Mouse (Mus musculus) kidney, adult 9 months (tissue): Measurements from ENCODE around the gene Tmem164.
A peak's percentile ranks its signal among the peaks of the same experiment; 100 is the strongest.

Experiments used
- DNase-seq: peaks from one replicate; pipeline ENCODE4 v3.0.0; 2022

The Tmem164 gene

DNA sequence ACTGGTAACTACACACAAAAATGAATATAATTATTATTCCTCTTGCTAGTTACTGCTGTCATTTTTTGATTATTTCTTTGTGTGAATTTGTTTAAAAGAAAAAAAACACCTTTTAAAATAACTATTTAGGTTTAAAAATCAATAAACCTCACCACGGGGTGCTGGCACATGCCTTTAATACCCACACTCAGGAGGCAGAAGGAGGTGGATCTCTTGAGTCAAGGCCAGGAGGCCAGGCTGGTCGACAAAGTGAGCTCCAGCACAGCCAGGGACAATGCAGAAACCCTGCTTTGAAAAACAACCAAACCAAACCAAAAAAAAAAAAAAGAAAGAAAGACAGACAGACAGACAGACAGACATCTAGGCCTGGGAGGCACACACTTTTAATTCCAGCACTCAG is 12.1 kb downstream of the Tmem164 start:
- no peak for DNase-seq

GRCm38 (mm10) chrX:142694338-142694737 is 13.1 kb downstream of the Tmem164 start:
- no peak for DNase-seq

DNA sequence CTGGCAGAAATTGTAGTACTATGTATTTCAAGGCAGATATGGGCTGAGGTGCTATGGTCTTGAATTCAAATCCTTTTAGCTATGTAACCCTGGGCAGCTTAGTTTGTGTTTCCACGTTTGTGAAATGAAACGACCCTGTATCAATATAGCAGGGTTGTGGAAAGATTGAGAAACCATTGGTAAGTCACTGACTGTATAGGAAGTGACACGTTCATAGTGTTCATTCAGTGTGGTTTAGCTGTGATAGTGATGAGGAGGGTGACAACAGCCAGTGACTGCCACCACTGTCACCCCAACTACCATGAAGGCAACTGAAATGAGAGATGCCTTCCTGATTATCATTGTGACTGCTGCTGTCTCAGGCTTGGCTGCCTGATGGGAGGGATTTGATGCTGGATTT is 13.7 kb downstream of the Tmem164 start:
- no peak for DNase-seq

- no peak for DNase-seq
These were observed 15.6 kb downstream of the Tmem164 start for GRCm38 (mm10) chrX:142696789-142697188.

DNA sequence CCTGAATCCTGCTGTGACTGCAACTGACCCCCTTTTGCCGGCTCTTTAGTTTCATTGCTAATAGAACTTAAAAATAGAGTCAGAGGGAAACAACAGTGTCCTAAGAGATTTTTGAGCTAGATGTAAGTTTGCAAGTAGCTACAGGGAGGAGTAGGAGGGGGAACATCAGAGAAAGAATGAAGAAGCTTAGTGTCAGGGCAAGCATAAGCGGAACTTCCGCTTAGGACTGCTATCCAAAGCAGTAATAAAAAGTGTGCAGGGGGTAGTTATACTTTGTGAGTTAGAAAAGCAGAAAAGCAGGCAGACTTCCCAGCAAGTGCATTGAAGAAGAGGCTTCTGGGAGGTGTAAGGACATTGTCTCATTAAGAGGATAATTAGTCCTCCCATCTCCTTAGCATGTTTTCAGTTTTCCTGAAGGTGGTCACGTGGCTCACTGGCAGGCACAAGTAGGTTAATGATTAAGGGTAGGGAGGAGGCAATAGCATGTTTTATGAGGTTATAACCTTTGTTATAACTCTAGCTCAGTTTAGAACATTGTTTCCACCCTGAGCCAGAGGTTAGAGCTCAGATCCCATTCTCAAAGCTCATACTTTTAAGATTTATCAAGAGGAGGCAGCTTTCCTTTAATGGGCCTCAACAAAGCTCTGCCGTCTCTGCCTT is 16.5 kb downstream of the Tmem164 start:
- DNase-seq, result peak; percentile 74

- DNase-seq, result peak; percentile 43
These were observed 17.0 kb downstream of the Tmem164 start for GRCm38 (mm10) chrX:142698212-142698611.

GRCm38 (mm10) chrX:142702094-142702493 is 20.9 kb downstream of the Tmem164 start:
- DNase-seq, result no peak

DNA sequence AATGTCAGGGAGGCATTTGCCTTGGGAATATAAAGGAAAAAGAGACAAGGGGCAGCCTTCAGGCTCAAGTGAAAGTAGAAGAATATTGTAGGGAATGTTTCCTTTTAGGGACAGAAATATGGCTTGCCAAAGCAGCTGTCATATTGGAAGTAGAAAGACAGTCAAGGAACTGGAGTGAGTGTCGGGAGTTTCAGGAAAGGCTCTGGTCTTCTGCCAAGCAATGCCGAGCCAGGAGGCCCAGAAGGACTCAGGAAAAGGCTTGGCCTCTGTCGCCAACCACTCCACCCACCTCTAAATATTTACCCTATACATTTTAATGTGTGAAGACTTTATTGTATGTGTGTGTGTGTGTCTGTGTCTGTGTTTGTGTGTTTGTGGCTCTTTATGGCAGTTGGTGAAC is 21.4 kb downstream of the Tmem164 start:
- DNase-seq, result no peak

- DNase-seq, result no peak
These were observed 22.7 kb downstream of the Tmem164 start for GRCm38 (mm10) chrX:142703953-142704352.

GRCm38 (mm10) chrX:142708257-142708656 is 27.1 kb downstream of the Tmem164 start:
- DNase-seq, result no peak

DNA sequence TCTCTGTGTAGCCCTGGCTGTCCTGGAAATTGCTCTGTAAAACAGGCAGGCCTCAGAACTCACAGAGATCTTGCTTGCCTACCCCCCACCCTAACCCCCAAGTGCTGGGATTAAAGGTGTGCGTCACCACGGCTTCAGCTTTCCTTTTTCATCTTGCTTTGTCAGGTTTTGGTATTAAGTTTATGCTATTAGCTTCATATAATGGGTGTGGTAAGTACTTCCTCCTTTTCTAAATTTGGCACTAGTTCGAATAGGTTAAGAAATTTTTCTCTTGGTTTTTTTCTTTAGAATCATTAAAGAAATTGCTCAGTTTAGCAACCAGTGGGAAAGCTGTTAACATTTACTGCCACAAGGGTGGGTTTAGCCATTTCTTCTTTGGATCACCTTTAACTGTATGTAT is 34.8 kb downstream of the Tmem164 start:
- no peak for DNase-seq

DNA sequence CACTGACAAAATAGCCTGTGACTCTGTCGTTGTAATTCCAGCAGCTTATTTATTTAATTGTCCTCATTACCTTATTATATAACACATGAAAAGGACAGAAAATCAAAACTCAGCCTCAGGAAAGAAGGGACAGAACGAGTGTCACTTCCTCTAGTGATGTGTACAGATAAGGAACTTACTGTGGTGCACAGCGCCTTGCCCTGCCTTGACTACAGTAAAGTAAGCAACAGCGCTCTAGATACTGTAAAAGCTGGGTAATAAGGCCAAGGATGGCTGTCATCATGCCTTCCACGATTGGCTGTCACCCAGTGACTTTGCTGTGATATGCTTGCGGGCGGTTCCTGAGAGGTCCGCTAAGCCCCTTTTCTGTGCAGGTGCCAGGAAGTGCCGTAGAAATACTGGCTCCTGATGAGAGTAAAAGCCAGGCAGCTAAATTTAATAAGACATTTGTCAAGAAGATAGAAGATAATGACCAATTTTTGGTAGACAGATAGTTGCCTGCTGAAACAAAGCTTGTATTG is 36.8 kb downstream of the Tmem164 start:
- DNase-seq, result no peak

GRCm38 (mm10) chrX:142718759-142719158 is 37.6 kb downstream of the Tmem164 start:
- DNase-seq, result no peak

DNA sequence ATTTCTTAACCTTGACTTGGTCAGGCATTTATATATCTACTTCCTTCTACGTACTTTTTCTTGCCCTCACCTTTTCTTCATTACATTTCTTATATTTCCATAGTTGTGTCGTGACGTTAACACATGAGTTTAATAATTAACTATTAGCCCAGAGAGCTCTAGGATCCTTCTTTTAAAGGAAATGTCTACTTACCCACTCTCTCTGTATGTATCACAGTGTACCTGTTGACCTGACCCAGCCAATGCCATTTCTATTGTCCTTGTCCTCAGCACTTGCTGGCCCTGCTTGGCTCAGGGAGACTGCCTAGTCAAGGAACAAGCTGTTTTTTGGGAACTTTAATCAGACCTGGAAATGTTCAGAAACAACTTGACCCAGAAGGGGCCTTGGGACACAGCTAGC is 40.7 kb downstream of the Tmem164 start:
- no peak for DNase-seq

- no peak for DNase-seq
These were observed 43.0 kb downstream of the Tmem164 start for GRCm38 (mm10) chrX:142724203-142724602.

GRCm38 (mm10) chrX:142725571-142725970 is 44.4 kb downstream of the Tmem164 start:
- DNase-seq, result no peak

- DNase-seq, result no peak
These were observed 45.1 kb downstream of the Tmem164 start for GRCm38 (mm10) chrX:142726311-142726710.

- no peak for DNase-seq
These were observed 46.6 kb downstream of the Tmem164 start for GRCm38 (mm10) chrX:142727847-142728246.

- DNase-seq, result no peak
These were observed 47.8 kb downstream of the Tmem164 start for GRCm38 (mm10) chrX:142729040-142729439.

GRCm38 (mm10) chrX:142729482-142729881 is 48.3 kb downstream of the Tmem164 start:
- DNase-seq, result no peak

- DNase-seq, result no peak
These were observed 55.9 kb downstream of the Tmem164 start for GRCm38 (mm10) chrX:142737099-142737498.

DNA sequence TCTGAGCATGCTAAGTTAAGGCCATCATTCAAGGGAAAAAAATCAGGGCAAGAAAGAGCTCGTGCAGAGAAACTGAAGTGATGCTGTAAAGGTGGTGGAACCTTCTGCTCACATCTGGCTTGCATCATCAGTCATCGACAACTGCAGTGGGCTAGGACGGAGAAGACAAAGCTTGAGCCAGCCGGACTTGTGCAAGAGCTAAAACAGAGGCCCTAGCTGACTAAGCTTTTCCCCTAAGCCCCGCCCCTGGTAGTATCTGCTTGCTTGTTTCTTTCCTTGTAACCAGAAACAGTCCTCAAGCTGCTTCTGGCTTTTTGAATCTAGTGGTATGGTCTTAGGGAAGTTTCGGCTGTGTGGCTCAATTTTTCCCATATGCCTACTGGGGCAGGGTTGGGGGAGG is 56.5 kb downstream of the Tmem164 start:
- DNase-seq, result peak; percentile 1

DNA sequence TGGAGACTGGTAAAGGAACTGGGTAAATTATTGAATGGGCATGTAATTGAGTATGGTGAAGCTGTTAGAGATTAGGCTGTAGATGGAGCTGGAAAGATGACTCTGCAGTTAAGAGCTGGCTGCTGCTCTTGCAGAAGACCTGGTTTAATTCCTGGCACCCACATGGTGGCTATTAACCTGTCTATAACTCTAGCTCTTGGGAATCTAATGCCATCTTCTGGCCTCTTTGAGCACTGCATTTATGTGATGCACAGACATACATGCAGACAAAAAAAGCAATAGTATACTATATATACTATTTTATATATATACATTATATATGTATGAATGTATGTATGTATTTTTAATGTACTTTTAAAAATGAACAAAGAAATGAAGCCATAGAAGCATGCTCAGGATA is 66.2 kb downstream of the Tmem164 start:
- DNase-seq, result no peak

DNA sequence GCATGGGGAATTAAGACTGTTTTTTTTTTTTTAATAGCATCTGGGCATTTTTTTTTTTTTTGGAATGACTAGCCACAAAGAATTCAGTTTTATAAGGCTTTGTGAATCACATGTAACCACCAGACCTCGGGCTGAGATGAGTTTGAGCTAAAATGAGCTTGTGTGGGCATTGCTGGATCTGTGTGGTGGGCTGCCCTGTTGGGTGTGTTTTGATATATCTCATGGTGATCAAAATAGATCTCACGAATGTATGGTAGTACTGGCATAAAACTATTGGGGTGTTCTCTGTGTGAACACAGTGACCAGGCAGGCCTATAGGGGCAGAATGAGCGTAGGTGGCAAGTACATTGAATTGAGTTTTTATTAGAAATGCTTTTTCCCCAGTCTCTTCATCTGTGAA is 67.4 kb downstream of the Tmem164 start:
- no peak for DNase-seq

DNA sequence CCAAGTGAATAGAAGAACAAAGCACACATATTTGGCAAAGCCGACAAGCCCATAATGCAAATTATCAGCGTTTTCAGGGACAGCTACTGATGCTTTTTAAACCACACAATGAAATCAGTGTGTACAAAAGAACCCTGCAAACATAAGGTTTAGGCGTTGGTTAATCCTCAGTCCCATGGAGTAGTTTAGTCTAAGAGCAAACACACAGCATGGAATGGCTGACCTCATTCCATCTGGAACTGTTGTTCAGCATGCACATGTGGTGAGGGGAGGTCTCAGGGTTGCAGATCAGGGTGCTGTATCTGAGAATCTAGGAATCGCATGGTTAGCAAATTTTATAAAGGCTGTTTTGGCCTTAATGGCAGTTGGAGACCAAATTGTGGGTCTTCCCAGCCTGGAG is 69.6 kb downstream of the Tmem164 start:
- DNase-seq, result no peak
